Mouse (Mus musculus) heart, embryonic 14.5 days (tissue): ENCODE results near the gene Zbtb42. TPM values are rescaled to one million over a fixed set of nuclear protein-coding genes. Genes with fewer than 3 reads are reported as not detected.

Source experiments
- ATAC-seq: fragments of 200-750 bp; cut with Nextera tagmentation; 2 replicates; pipeline ENCODE4 v1.8.0; 2017; ENCODE audit warnings: low read depth, moderate TSS enrichment; ENCODE audit not compliant: insufficient number of reproducible peaks, insufficient read depth, low FRiP score
- H3K27ac ChIP-seq, 2 experiments: fragments of 200-500 bp in 1 of 2; fragments of 300-500 bp in 1 of 2; sonication (generic) in 1 of 2; replicated peaks in 1 of 2; 2 replicates each; pipeline ENCODE4 v1.5.1; 2012 to 2014; ENCODE audit warnings: low read depth in 2 of 2, low read length in 2 of 2, control low read depth in 1 of 2, mild to moderate bottlenecking in 1 of 2, mixed read lengths in 1 of 2; ENCODE audit not compliant: control insufficient read depth in 1 of 2, insufficient read depth in 1 of 2
- H3K27me3 ChIP-seq: fragments of 300-500 bp; sonication (generic); 2 replicates; pipeline ENCODE4 v1.6.1; 2014; ENCODE audit warnings: mild to moderate bottlenecking, low read length, control low read depth; ENCODE audit not compliant: control insufficient read depth, insufficient read depth
- H3K36me3 ChIP-seq: fragments of 300-500 bp; sonication (generic); 2 replicates; pipeline ENCODE4 v1.6.1; 2014; ENCODE audit warnings: mild to moderate bottlenecking, control low read depth, low read length, mixed read lengths; ENCODE audit not compliant: control insufficient read depth, insufficient read depth
- H3K4me1 ChIP-seq, 2 experiments: fragments of 200-500 bp in 1 of 2; fragments of 300-500 bp in 1 of 2; sonication (generic) in 1 of 2; 2 replicates each; pipeline ENCODE4 v1.6.1; 2012 to 2014; ENCODE audit warnings: low read length in 2 of 2, control low read depth in 1 of 2, mixed read lengths in 1 of 2; ENCODE audit not compliant: control insufficient read depth in 2 of 2, insufficient read depth in 2 of 2
- H3K4me2 ChIP-seq: fragments of 300-500 bp; sonication (generic); 2 replicates; pipeline ENCODE4 v1.6.1; 2014; ENCODE audit warnings: mild to moderate bottlenecking, low read length
- H3K4me3 ChIP-seq, 2 experiments: fragments of 200-500 bp in 1 of 2; fragments of 300-500 bp in 1 of 2; sonication (generic) in 1 of 2; 2 replicates each; pipeline ENCODE4 v1.5.1; 2012 to 2014; ENCODE audit warnings: low read length in 2 of 2, mild to moderate bottlenecking in 2 of 2, control low read depth in 1 of 2, low read depth in 1 of 2, moderate library complexity in 1 of 2; ENCODE audit not compliant: control insufficient read depth in 1 of 2, insufficient read depth in 1 of 2
- H3K9ac ChIP-seq: fragments of 300-500 bp; sonication (generic); 2 replicates; pipeline ENCODE4 v1.6.1; 2014; ENCODE audit warnings: mild to moderate bottlenecking, low read length
- H3K9me3 ChIP-seq: fragments of 300-500 bp; sonication (generic); 2 replicates; pipeline ENCODE4 v1.6.1; 2016; ENCODE audit warnings: low read length, control low read depth; ENCODE audit not compliant: control insufficient read depth
- WGBS: fragments of 180-500 bp; shearing (Covaris S2); extraction: QIAGEN DNeasy Blood & Tissue Kit; methylation state at CpG from one replicate; pipeline ENCODE4 v1.1.7; 2014; 5-methylcytosine and 5-hydroxymethylcytosine counted together
- polyA plus RNA-seq: library from polyadenylated mRNA; unstranded; fragments of >200 nt; fragmentation: Nextera tagmentation; extraction: Ambion mirVana; gene quantifications from 2 replicates; pipeline ENCODE4 v1.2.1, GENCODE M21; 2014

Gene Zbtb42
- polyA plus RNA-seq: 5.3 and 6.7 TPM in 2 replicates

GRCm38 (mm10) chr12:112678555-112679026, at the start of gene Zbtb42:
TSS of gene Zbtb42 (plus strand) at chr12:112678828.
- ATAC-seq: peak; percentile 26
- Histone ChIP-seq H3K4me2 (peak within 1 kb of the TSS; percentile 97), H3K4me3 (peak within 1 kb of the TSS; percentile 78 to 80), H3K4me1 (peaks cover 20 to 31% of the 10 kb centered on the region in 2 experiments; a peak in 3 of 4 replicates), H3K9me3 (no peaks in the 10 kb centered on the region), H3K36me3 (peaks cover 16% of the 10 kb centered on the region), H3K27ac (peak within 1 kb of the TSS; percentile 54 to 73; a peak in 3 of 4 replicates), H3K9ac (peak within 1 kb of the TSS; percentile 82), H3K27me3 (peaks cover 14% of the 10 kb centered on the region)
- under 1% methylated on average over 52 of the region's 60 CpGs for WGBS

GRCm38 (mm10) chr12:112628928-112629721, 49.5 kb upstream of the Zbtb42 start:
- peak overlapping the region; percentile 52 for H3K9ac ChIP-seq
- H3K4me1 ChIP-seq: peaks cover 23 to 38% of the 10 kb centered on the region in 2 experiments

GRCm38 (mm10) chr12:112630029-112630428, 48.6 kb upstream of the Zbtb42 start:
- H3K27ac ChIP-seq: no peak overlapping the region
- no peak overlapping the region for H3K9ac ChIP-seq
- peaks cover 25% of the 10 kb centered on the region for H3K36me3 ChIP-seq
- peaks cover 23 to 36% of the 10 kb centered on the region in 2 experiments for H3K4me1 ChIP-seq
- 95% methylated on average over 12 of the region's 12 CpGs for WGBS
- no peaks in the 10 kb centered on the region for H3K27me3 ChIP-seq
- no peaks in the 10 kb centered on the region for H3K9me3 ChIP-seq
- no peak overlapping the region for H3K4me2 ChIP-seq
- ATAC-seq: no peak
- H3K4me3 ChIP-seq: no peak overlapping the region

More at GRCm38 (mm10) chr12:112628928-112629721, 49.5 kb upstream of the Zbtb42 start:
- no peaks in the 10 kb centered on the region for H3K27me3 ChIP-seq
- ATAC-seq: peak; percentile 70
- peak overlapping the region; percentile 3 to 26 for H3K4me3 ChIP-seq
- H3K4me2 ChIP-seq: peak overlapping the region; percentile 67
- H3K36me3 ChIP-seq: peaks cover 17% of the 10 kb centered on the region
- H3K27ac ChIP-seq: peak overlapping the region; percentile 45 to 65
- WGBS: 15% methylated on average over 19 of the region's 19 CpGs
- H3K9me3 ChIP-seq: no peaks in the 10 kb centered on the region

- no peak overlapping the region for H3K4me3 ChIP-seq
- H3K9ac ChIP-seq: no peak overlapping the region
- H3K27ac ChIP-seq: no peak overlapping the region
- peaks cover 29% of the 10 kb centered on the region for H3K36me3 ChIP-seq
- H3K4me2 ChIP-seq: no peak overlapping the region
- H3K27me3 ChIP-seq: no peaks in the 10 kb centered on the region
- peaks cover 23 to 34% of the 10 kb centered on the region in 2 experiments for H3K4me1 ChIP-seq
- 83% methylated on average over 5 of the region's 5 CpGs for WGBS
- no peaks in the 10 kb centered on the region for H3K9me3 ChIP-seq
- ATAC-seq: no peak
These were observed 47.8 kb upstream of the Zbtb42 start for GRCm38 (mm10) chr12:112630796-112631195.

GRCm38 (mm10) chr12:112631472-112631871, 47.2 kb upstream of the Zbtb42 start:
- 7% methylated on average over 1 of the region's 1 CpGs for WGBS
- peaks cover 20 to 28% of the 10 kb centered on the region in 2 experiments for H3K4me1 ChIP-seq

GRCm38 (mm10) chr12:112632084-112632777, 46.4 kb upstream of the Zbtb42 start:
- Histone ChIP-seq H3K27ac (no peak overlapping the region; a peak in 1 of 4 replicates), H3K4me1 (peaks cover 18 to 25% of the 10 kb centered on the region in 2 experiments), H3K9ac (no peak overlapping the region), H3K4me3 (no peak overlapping the region), H3K27me3 (no peaks in the 10 kb centered on the region), H3K9me3 (no peaks in the 10 kb centered on the region), H3K4me2 (no peak overlapping the region), H3K36me3 (peaks cover 36% of the 10 kb centered on the region)
- 77% methylated on average over 11 of the region's 11 CpGs for WGBS
- ATAC-seq: no peak

More at GRCm38 (mm10) chr12:112631472-112631871, 47.2 kb upstream of the Zbtb42 start:
- H3K4me2 ChIP-seq: no peak overlapping the region
- H3K36me3 ChIP-seq: peaks cover 36% of the 10 kb centered on the region
- H3K9me3 ChIP-seq: no peaks in the 10 kb centered on the region
- no peak overlapping the region; a peak in 1 of 4 replicates for H3K27ac ChIP-seq
- ATAC-seq: no peak
- no peak overlapping the region for H3K4me3 ChIP-seq
- H3K27me3 ChIP-seq: no peaks in the 10 kb centered on the region
- no peak overlapping the region for H3K9ac ChIP-seq

GRCm38 (mm10) chr12:112632907-112633306, 45.7 kb upstream of the Zbtb42 start:
- Histone ChIP-seq H3K9ac (no peak overlapping the region), H3K4me2 (no peak overlapping the region), H3K4me1 (peaks cover 18 to 22% of the 10 kb centered on the region in 2 experiments), H3K27ac (no peak overlapping the region), H3K27me3 (no peaks in the 10 kb centered on the region), H3K36me3 (peaks cover 39% of the 10 kb centered on the region), H3K4me3 (no peak overlapping the region), H3K9me3 (no peaks in the 10 kb centered on the region)
- ATAC-seq: no peak
- WGBS: 66% methylated on average over 5 of the region's 5 CpGs
